Mouse (Mus musculus): ENCODE results near the gene F2. TPM values are rescaled to one million over a fixed set of nuclear protein-coding genes. Genes with fewer than 3 reads are reported as not detected.
"Not testable (repeated sequence)": the region's sequence is repeated elsewhere in the genome, so short reads cannot be mapped to it uniquely, and the experiment has no call there.

The F2 gene
- polyA plus RNA-seq, 1 experiment: not detected

GRCm38 (mm10) chr2:91634841-91635240 lies 1.4 kb downstream of the F2 start:
- Histone ChIP-seq H3K9me3 (no peaks in the 10 kb centered on the region), H3K36me3 (replicated peaks; ENCODE audit: low read length) (no peaks in the 10 kb centered on the region), H3K4me3 (replicated peaks) (no peak overlapping the region), H3K4me1 (peaks cover 27% of the 10 kb centered on the region), H3K27me3 (replicated peaks) (peaks cover 30% of the 10 kb centered on the region)
- no peak for TF ChIP-seq FLI1 (IDR thresholded peaks at IDR 0.05; ENCODE audit: low read length)
- TF ChIP-seq GATA1 (IDR thresholded peaks at IDR 0.05; ENCODE audit: borderline replicate concordance, low read length): no peak

- H3K4me1 ChIP-seq: peaks cover 27% of the 10 kb centered on the region
- H3K9me3 ChIP-seq: no peaks in the 10 kb centered on the region
- TF ChIP-seq GATA1 (IDR thresholded peaks at IDR 0.05; ENCODE audit: borderline replicate concordance, low read length): no peak
- no peak for TF ChIP-seq FLI1 (IDR thresholded peaks at IDR 0.05; ENCODE audit: low read length)
- H3K27me3 ChIP-seq (replicated peaks): peaks cover 36% of the 10 kb centered on the region
- no peak overlapping the region for H3K4me3 ChIP-seq (replicated peaks)
- H3K36me3 ChIP-seq (replicated peaks; ENCODE audit: low read length): no peaks in the 10 kb centered on the region
Observed at GRCm38 (mm10) chr2:91633334-91633977, 2.8 kb downstream of the F2 start.

GRCm38 (mm10) chr2:91632316-91632715 lies 3.9 kb downstream of the F2 start:
- Histone ChIP-seq H3K36me3 (replicated peaks; ENCODE audit: low read length) (no peaks in the 10 kb centered on the region), H3K9me3 (no peaks in the 10 kb centered on the region), H3K4me1 (peaks cover 27% of the 10 kb centered on the region), H3K27me3 (replicated peaks) (peaks cover 40% of the 10 kb centered on the region), H3K4me3 (replicated peaks) (no peak overlapping the region)
- no peak for TF ChIP-seq GATA1 (IDR thresholded peaks at IDR 0.05; ENCODE audit: borderline replicate concordance, low read length)
- TF ChIP-seq FLI1 (IDR thresholded peaks at IDR 0.05; ENCODE audit: low read length): no peak

- Histone ChIP-seq H3K4me1 (peaks cover 24% of the 10 kb centered on the region), H3K27me3 (replicated peaks) (peaks cover 42% of the 10 kb centered on the region), H3K4me3 (replicated peaks) (no peak overlapping the region), H3K36me3 (replicated peaks; ENCODE audit: low read length) (no peaks in the 10 kb centered on the region), H3K9me3 (no peaks in the 10 kb centered on the region)
- TF ChIP-seq GATA1 (IDR thresholded peaks at IDR 0.05; ENCODE audit: borderline replicate concordance, low read length) (no peak), FLI1 (IDR thresholded peaks at IDR 0.05; ENCODE audit: low read length) (no peak)
Observed at GRCm38 (mm10) chr2:91631826-91632225, 4.4 kb downstream of the F2 start.

- H3K27me3 ChIP-seq (replicated peaks): peaks cover 44% of the 10 kb centered on the region
- no peaks in the 10 kb centered on the region for H3K9me3 ChIP-seq
- H3K4me1 ChIP-seq: peaks cover 12% of the 10 kb centered on the region
- TF ChIP-seq FLI1 (IDR thresholded peaks at IDR 0.05; ENCODE audit: low read length) (no peak), GATA1 (IDR thresholded peaks at IDR 0.05; ENCODE audit: borderline replicate concordance, low read length) (no peak)
- H3K4me3 ChIP-seq (replicated peaks): no peak overlapping the region
- H3K36me3 ChIP-seq (replicated peaks; ENCODE audit: low read length): peaks cover under 1% of the 10 kb centered on the region
Observed at GRCm38 (mm10) chr2:91630384-91630783, 5.8 kb downstream of the F2 start.

- Histone ChIP-seq H3K4me3 (replicated peaks) (no peak overlapping the region), H3K27me3 (replicated peaks) (peaks cover 40% of the 10 kb centered on the region), H3K36me3 (replicated peaks; ENCODE audit: low read length) (peaks cover 5% of the 10 kb centered on the region), H3K9me3 (no peaks in the 10 kb centered on the region), H3K4me1 (peaks cover 5% of the 10 kb centered on the region; the same call in 1 of the 2 replicates)
- TF ChIP-seq GATA1 (IDR thresholded peaks at IDR 0.05; ENCODE audit: borderline replicate concordance, low read length): no peak
- TF ChIP-seq FLI1 (IDR thresholded peaks at IDR 0.05; ENCODE audit: low read length): no peak
Observed at GRCm38 (mm10) chr2:91629682-91630081, 6.5 kb downstream of the F2 start.

- Histone ChIP-seq H3K27me3 (replicated peaks) (peaks cover 35% of the 10 kb centered on the region), H3K4me3 (replicated peaks) (no peak overlapping the region), H3K4me1 (0 out of 2 replicates have a peak, but pooled peaks cover 3% of the 10 kb centered on the region), H3K36me3 (replicated peaks; ENCODE audit: low read length) (peaks cover 12% of the 10 kb centered on the region), H3K9me3 (no peaks in the 10 kb centered on the region)
- TF ChIP-seq GATA1 (IDR thresholded peaks at IDR 0.05; ENCODE audit: borderline replicate concordance, low read length) (no peak), FLI1 (IDR thresholded peaks at IDR 0.05; ENCODE audit: low read length) (no peak)
Observed at GRCm38 (mm10) chr2:91628171-91628570, 8.0 kb downstream of the F2 start.

GRCm38 (mm10) chr2:91627486-91627885 lies 8.7 kb downstream of the F2 start:
- TF ChIP-seq GATA1 (IDR thresholded peaks at IDR 0.05; ENCODE audit: borderline replicate concordance, low read length): no peak
- TF ChIP-seq FLI1 (IDR thresholded peaks at IDR 0.05; ENCODE audit: low read length): no peak
- Histone ChIP-seq H3K4me3 (replicated peaks) (no peak overlapping the region), H3K9me3 (no peaks in the 10 kb centered on the region)

GRCm38 (mm10) chr2:91623366-91623765 lies 12.8 kb downstream of the F2 start:
- H3K27me3 ChIP-seq (replicated peaks); H3K4me1 ChIP-seq; H3K4me3 ChIP-seq (replicated peaks); H3K9me3 ChIP-seq: not testable (repeated sequence)
- peaks cover 59% of the 10 kb centered on the region for H3K36me3 ChIP-seq (replicated peaks; ENCODE audit: low read length)

More at GRCm38 (mm10) chr2:91627486-91627885, 8.7 kb downstream of the F2 start:
- H3K4me1 ChIP-seq: 0 out of 2 replicates have a peak, but pooled peaks cover 3% of the 10 kb centered on the region
- peaks cover 30% of the 10 kb centered on the region for H3K27me3 ChIP-seq (replicated peaks)
- peaks cover 19% of the 10 kb centered on the region for H3K36me3 ChIP-seq (replicated peaks; ENCODE audit: low read length)

GRCm38 (mm10) chr2:91622356-91622755 lies 13.9 kb downstream of the F2 start:
- Histone ChIP-seq H3K36me3 (replicated peaks; ENCODE audit: low read length) (peaks cover 69% of the 10 kb centered on the region), H3K4me1 (0 out of 2 replicates have a peak, but pooled peaks cover 3% of the 10 kb centered on the region)
- TF ChIP-seq FLI1 (IDR thresholded peaks at IDR 0.05; ENCODE audit: low read length) (no peak), GATA1 (IDR thresholded peaks at IDR 0.05; ENCODE audit: borderline replicate concordance, low read length) (no peak)

GRCm38 (mm10) chr2:91609370-91609769 lies 26.8 kb downstream of the F2 start:
- not testable (repeated sequence) for H3K27me3 ChIP-seq (replicated peaks); H3K4me1 ChIP-seq; H3K4me3 ChIP-seq (replicated peaks); H3K9me3 ChIP-seq
- peaks cover 64% of the 10 kb centered on the region for H3K36me3 ChIP-seq (replicated peaks; ENCODE audit: low read length)

More at GRCm38 (mm10) chr2:91622356-91622755, 13.9 kb downstream of the F2 start:
- peaks cover 4% of the 10 kb centered on the region for H3K27me3 ChIP-seq (replicated peaks)
- H3K9me3 ChIP-seq: no peaks in the 10 kb centered on the region
- H3K4me3 ChIP-seq (replicated peaks): no peak overlapping the region
